Mouse (Mus musculus) cerebellum, postnatal 10 days (tissue): ENCODE measurements around the gene Gtpbp3.

Experiments used
- DNase-seq, 2 experiments: peaks; one replicate each; pipeline ENCODE4 v3.0.0; 2021; ENCODE audit warnings: mixed read lengths in 2 of 2

The Gtpbp3 gene

GRCm38 (mm10) chr8:71487691-71488445, at the start of gene Gtpbp3:
Gtpbp3 (plus strand) TSS chr8:71488103.
- DNase-seq: peak; percentile 85 to 86

- peak; percentile 74 to 75 for DNase-seq
Measured at GRCm38 (mm10) chr8:71441404-71441803, 46.5 kb upstream of the Gtpbp3 start.

GRCm38 (mm10) chr8:71445096-71445495, 42.8 kb upstream of the Gtpbp3 start:
- DNase-seq: no peak

GRCm38 (mm10) chr8:71451337-71451736, 36.6 kb upstream of the Gtpbp3 start:
- DNase-seq: no peak

- no peak for DNase-seq
Measured at GRCm38 (mm10) chr8:71451777-71452176, 36.1 kb upstream of the Gtpbp3 start.

- no peak for DNase-seq
Measured at GRCm38 (mm10) chr8:71452669-71453068, 35.2 kb upstream of the Gtpbp3 start.

- no peak for DNase-seq
Measured at GRCm38 (mm10) chr8:71454668-71455067, 33.2 kb upstream of the Gtpbp3 start.

GRCm38 (mm10) chr8:71456906-71457305, 31.0 kb upstream of the Gtpbp3 start:
- no peak for DNase-seq

- peak; percentile 16 to 18 for DNase-seq
Measured at GRCm38 (mm10) chr8:71457659-71458270, 30.1 kb upstream of the Gtpbp3 start.

- DNase-seq: no peak
Measured at GRCm38 (mm10) chr8:71460716-71461115, 27.2 kb upstream of the Gtpbp3 start.

GRCm38 (mm10) chr8:71461152-71461840, 26.6 kb upstream of the Gtpbp3 start:
- DNase-seq: peak in 1 of 2 experiments; percentile 39

GRCm38 (mm10) chr8:71462191-71462590, 25.7 kb upstream of the Gtpbp3 start:
- DNase-seq: no peak

GRCm38 (mm10) chr8:71462786-71463185, 25.1 kb upstream of the Gtpbp3 start:
- DNase-seq: peak; percentile 69 to 74

GRCm38 (mm10) chr8:71463188-71464033, 24.5 kb upstream of the Gtpbp3 start, which contains the start of gene Abhd8:
Abhd8 (minus strand) TSS chr8:71463655.
- peak; percentile 99 for DNase-seq

GRCm38 (mm10) chr8:71464513-71465500, 23.1 kb upstream of the Gtpbp3 start, which contains the start of gene Mrpl34:
Mrpl34 (plus strand) TSS chr8:71464959.
- peak; percentile 99 for DNase-seq

GRCm38 (mm10) chr8:71465733-71466132, 22.2 kb upstream of the Gtpbp3 start:
- no peak for DNase-seq

GRCm38 (mm10) chr8:71466198-71466597, 21.7 kb upstream of the Gtpbp3 start:
- DNase-seq: peak; percentile 36 to 40

- no peak for DNase-seq
Measured at GRCm38 (mm10) chr8:71467201-71467600, 20.7 kb upstream of the Gtpbp3 start.

GRCm38 (mm10) chr8:71468001-71468400, 19.9 kb upstream of the Gtpbp3 start:
- no peak for DNase-seq

- peak; percentile 98 to 99 for DNase-seq
Measured at GRCm38 (mm10) chr8:71468916-71469315, 19.0 kb upstream of the Gtpbp3 start, which contains the start of gene Dda1. Dda1 (plus strand) TSS chr8:71469199.

GRCm38 (mm10) chr8:71469411-71469810, 18.5 kb upstream of the Gtpbp3 start:
- peak; percentile 81 for DNase-seq
